Mouse (Mus musculus) cerebellum, adult 2 months (tissue): ENCODE measurements around the gene Myo1e.

Experiments
- CTCF ChIP-seq: fragments of 200-500 bp; IDR thresholded peaks from 2 replicates; pipeline ENCODE4 v1.5.1; 2011; ENCODE audit warnings: low read depth, mild to moderate bottlenecking, control low read depth, low read length, moderate library complexity, borderline replicate concordance; ENCODE audit not compliant: insufficient read depth
- POLR2A ChIP-seq: fragments of 200-500 bp; IDR thresholded peaks from 2 replicates; pipeline ENCODE4 v1.6.1; 2011; ENCODE audit warnings: low read length, control low read depth, borderline replicate concordance; ENCODE audit not compliant: insufficient read depth

DNA sequence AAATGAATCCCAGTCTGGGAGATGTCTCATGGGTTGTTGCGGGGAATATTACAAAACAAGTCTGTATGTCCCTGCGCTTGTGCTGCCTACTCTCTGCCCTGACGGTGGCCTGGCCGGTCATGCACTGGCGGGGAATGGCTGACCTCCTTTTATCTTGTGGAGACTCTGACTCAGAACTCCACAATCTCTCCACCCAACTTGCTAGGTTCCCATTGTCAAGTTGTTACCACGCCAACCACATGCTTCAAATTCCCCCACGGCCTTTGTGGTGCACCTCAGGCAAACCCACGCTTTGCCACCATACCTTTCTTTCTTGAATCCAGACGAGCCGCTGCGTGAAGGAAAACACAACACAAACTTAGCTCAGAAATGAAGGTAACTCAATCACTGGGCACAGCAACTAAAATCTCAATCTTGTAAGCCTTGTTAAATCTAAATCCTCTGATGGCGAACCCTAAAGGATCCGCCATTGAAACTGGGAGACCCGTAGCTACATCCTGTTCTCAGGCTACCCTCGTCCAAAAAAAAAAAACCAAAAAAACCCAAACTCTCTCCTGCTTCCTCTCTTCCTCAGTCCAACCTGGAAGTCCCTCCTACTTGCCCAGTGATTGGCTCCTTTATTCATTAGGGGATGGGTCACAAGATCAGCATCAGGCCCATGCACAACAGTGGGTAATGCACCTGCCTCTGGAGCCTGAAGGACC is 10.0 kb upstream of the Myo1e start:
- TF ChIP-seq CTCF: no peak
- TF ChIP-seq POLR2A: no peak
